Mouse (Mus musculus) ovary, adult 2 months (tissue): ENCODE measurements around the gene Lamb1. TPM values are rescaled to one million over a fixed set of nuclear protein-coding genes. Genes with fewer than 3 reads are reported as not detected.

Source experiments
- polyA plus RNA-seq: library from polyadenylated mRNA; depleted of rRNA; stranded (reverse); fragments of >200 nt; gene quantifications from 2 replicates; pipeline ENCODE4 v1.2.3, GENCODE M21; 2012; rRNA removed

Gene Lamb1
- 78.3 and 91.6 TPM in 2 replicates for polyA plus RNA-seq

GRCm38 (mm10) chr12:31265005-31265721 is at the start of gene Lamb1:
Lamb1 (plus strand) TSS chr12:31265234.

GRCm38 (mm10) chr12:31240470-31240869 is 24.6 kb upstream of the Lamb1 start, which contains the start of gene Gm6993:
Gm6993 (plus strand) TSS chr12:31240770.

GRCm38 (mm10) chr12:31350944-31351928 is 86.2 kb downstream of the Lamb1 start, which contains the start of gene Dld:
Dld (minus strand) TSS chr12:31351453.

Other genes with a start within 250 kb of the Lamb1 start
- 7.2 and 8.4 TPM in 2 replicates for gene Fam110c, start 191.4 kb upstream of the Lamb1 start, polyA plus RNA-seq
- gene Gm6993, start 24.5 kb upstream of the Lamb1 start, polyA plus RNA-seq: not detected in 2 replicates
- gene Dld, start 86.2 kb downstream of the Lamb1 start, polyA plus RNA-seq: 6.3 and 8.6 TPM in 2 replicates
- gene Slc26a3, start 125.6 kb downstream of the Lamb1 start, polyA plus RNA-seq: 0.07 TPM in 1 of 2 replicates, not detected in the other
- gene Cbll1, start 234.4 kb downstream of the Lamb1 start, polyA plus RNA-seq: 2.9 and 7.0 TPM in 2 replicates